Mouse (Mus musculus) liver, adult 2 months (tissue): ENCODE measurements around the gene Smurf2. TPM values are rescaled to one million over a fixed set of nuclear protein-coding genes. Genes with fewer than 3 reads are reported as not detected.

Source experiments
- DNase-seq: peaks from one replicate; pipeline ENCODE4 v3.0.0-alpha.2; 2011; ENCODE audit warnings: low read depth, low spot score; ENCODE audit errors: extremely low read depth
- H3K27ac ChIP-seq: fragments of 200-500 bp; replicated peaks from 2 replicates; pipeline ENCODE4 v1.5.1; 2012; ENCODE audit warnings: low read depth, mild to moderate bottlenecking, control low read depth, inconsistent platforms, low read length; ENCODE audit not compliant: insufficient read depth
- H3K27me3 ChIP-seq: fragments of 200-500 bp; 2 replicates; pipeline ENCODE4 v1.6.1; 2012; ENCODE audit warnings: mild to moderate bottlenecking, moderate library complexity, low read length, inconsistent platforms; ENCODE audit not compliant: control insufficient read depth, insufficient read depth
- H3K36me3 ChIP-seq: fragments of 200-500 bp; 2 replicates; pipeline ENCODE4 v1.6.1; 2012; ENCODE audit warnings: low read length, inconsistent platforms; ENCODE audit not compliant: control insufficient read depth, insufficient read depth
- H3K4me1 ChIP-seq: fragments of 200-500 bp; 2 replicates; pipeline ENCODE4 v1.6.1; 2011; ENCODE audit warnings: low read length; ENCODE audit not compliant: control insufficient read depth, insufficient read depth
- H3K4me3 ChIP-seq: fragments of 200-500 bp; 2 replicates; pipeline ENCODE4 v1.5.1; 2011; ENCODE audit warnings: low read depth, mild to moderate bottlenecking, control low read depth, low read length, moderate library complexity; ENCODE audit not compliant: insufficient read depth
- H3K79me2 ChIP-seq: fragments of 200-500 bp; 2 replicates; pipeline ENCODE4 v1.6.1; 2012; ENCODE audit warnings: inconsistent platforms, mild to moderate bottlenecking, low read length, moderate library complexity; ENCODE audit not compliant: control insufficient read depth, insufficient read depth
- H3K9ac ChIP-seq: fragments of 200-500 bp; 2 replicates; pipeline ENCODE4 v1.6.1; 2012; ENCODE audit warnings: low read depth, mild to moderate bottlenecking, control low read depth, inconsistent platforms, low read length
- CTCF ChIP-seq: fragments of 200-500 bp; IDR thresholded peaks from 2 replicates; pipeline ENCODE4 v1.5.1; 2011; ENCODE audit warnings: low read depth, low read length, control low read depth
- POLR2A ChIP-seq: fragments of 200-500 bp; IDR thresholded peaks from 2 replicates; pipeline ENCODE4 v1.6.1; 2011; ENCODE audit warnings: low read length, control low read depth; ENCODE audit not compliant: insufficient read depth; ENCODE audit errors: extremely low read depth
- WGBS: fragments of 180-500 bp; shearing (Covaris S2); methylation state at CpG from one replicate; pipeline ENCODE4 v1.1.7; 2018; 5-methylcytosine and 5-hydroxymethylcytosine counted together
- polyA plus RNA-seq: library from polyadenylated mRNA; depleted of rRNA; stranded (reverse); fragments of >200 nt; gene quantifications from 2 replicates; pipeline ENCODE4 v1.2.3, GENCODE M21; 2012
- total RNA-seq: library from RNA; depleted of rRNA; stranded (reverse); fragments of >200 nt; gene quantifications from 2 replicates; pipeline ENCODE4 v1.2.3, GENCODE M21; 2014

The Smurf2 gene
- total and polyA plus RNA-seq, 2 experiments = 7.2 to 29.9 TPM

DNA sequence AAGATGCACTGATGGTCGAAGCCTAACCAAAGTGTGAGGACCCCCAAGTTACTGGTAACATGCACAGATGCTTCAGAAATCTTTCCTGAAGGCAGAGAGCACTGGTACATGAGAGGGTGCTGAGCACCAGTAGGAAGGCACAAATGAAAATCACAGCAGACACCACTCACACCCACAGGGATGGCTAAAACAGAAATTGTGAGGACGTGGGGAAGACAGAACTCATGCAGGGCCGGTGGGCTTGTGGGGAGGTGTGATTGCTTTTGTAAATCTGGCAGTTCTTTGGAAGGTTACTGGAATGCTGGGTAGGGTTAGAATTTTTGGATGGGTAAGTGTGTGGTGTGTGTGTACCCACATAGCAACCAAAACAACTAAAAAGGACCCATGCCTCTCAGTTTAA, 103.4 kb downstream of the Smurf2 start:
- no peaks in the 10 kb centered on the region for H3K27me3 ChIP-seq

DNA sequence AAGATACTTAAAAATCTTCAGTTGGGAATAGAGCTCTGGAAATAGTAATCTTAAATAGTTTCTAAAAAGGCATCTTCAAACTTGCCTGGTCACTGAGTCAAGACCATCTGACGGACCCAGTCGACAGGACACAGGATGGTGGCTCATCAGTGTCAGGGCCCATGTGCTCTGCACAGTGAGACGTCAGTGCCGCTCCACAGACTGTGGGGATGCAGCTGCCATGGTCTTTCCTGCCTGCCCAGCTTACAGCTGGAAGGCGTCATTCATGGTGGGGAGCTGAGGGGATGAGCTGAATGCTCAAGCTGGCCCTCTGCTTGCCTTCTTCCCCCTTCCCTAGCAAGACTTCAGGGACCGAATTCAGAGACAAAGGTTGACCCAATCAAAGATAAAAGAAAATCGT, 104.2 kb downstream of the Smurf2 start:
- Histone ChIP-seq H3K27me3 (no peaks in the 10 kb centered on the region), H3K36me3 (peaks cover 31% of the 10 kb centered on the region), H3K27ac (no peak overlapping the region), H3K4me1 (peaks cover 13% of the 10 kb centered on the region), H3K79me2 (no peaks in the 10 kb centered on the region), H3K4me3 (no peak overlapping the region), H3K9ac (no peak overlapping the region)
- 90% methylated on average over 7 of the region's 7 CpGs for WGBS
- TF ChIP-seq CTCF (no peak), POLR2A (no peak)
- no peak for DNase-seq

More for the DNA sequence above, 103.4 kb downstream of the Smurf2 start:
- no peak overlapping the region for H3K27ac ChIP-seq
- no peaks in the 10 kb centered on the region for H3K79me2 ChIP-seq
- peaks cover 13% of the 10 kb centered on the region for H3K4me1 ChIP-seq
- no peak overlapping the region for H3K9ac ChIP-seq
- H3K36me3 ChIP-seq = peaks cover 32% of the 10 kb centered on the region
- no peak for DNase-seq
- H3K4me3 ChIP-seq = no peak overlapping the region
- TF ChIP-seq CTCF (no peak), POLR2A (no peak)
- 91% methylated on average over 3 of the region's 3 CpGs for WGBS

DNA sequence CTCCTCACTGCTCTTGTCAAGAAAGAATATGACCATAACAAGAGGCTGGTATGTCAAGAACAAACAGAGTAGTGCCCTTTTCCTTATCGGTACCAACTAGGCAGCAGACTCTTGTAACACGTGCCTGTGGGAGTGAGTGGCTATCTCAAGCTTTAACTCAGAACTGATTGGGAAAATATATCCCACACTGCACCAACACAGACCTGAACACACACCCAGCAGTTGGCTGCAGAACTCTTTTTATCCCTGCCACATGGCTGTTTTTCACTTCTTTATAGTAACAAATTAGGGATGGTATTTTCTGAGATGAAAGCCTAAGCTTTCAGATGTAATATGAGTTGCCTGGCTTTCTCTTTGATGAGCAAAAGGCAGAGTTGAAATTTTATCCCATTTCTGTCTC, 104.8 kb downstream of the Smurf2 start:
- Histone ChIP-seq H3K79me2 (no peaks in the 10 kb centered on the region), H3K9ac (no peak overlapping the region), H3K27ac (no peak overlapping the region), H3K4me3 (no peak overlapping the region), H3K36me3 (peaks cover 33% of the 10 kb centered on the region), H3K4me1 (peaks cover 13% of the 10 kb centered on the region), H3K27me3 (no peaks in the 10 kb centered on the region)
- 93% methylated on average over 2 of the region's 2 CpGs for WGBS
- DNase-seq = no peak
- TF ChIP-seq POLR2A (no peak), CTCF (no peak)

DNA sequence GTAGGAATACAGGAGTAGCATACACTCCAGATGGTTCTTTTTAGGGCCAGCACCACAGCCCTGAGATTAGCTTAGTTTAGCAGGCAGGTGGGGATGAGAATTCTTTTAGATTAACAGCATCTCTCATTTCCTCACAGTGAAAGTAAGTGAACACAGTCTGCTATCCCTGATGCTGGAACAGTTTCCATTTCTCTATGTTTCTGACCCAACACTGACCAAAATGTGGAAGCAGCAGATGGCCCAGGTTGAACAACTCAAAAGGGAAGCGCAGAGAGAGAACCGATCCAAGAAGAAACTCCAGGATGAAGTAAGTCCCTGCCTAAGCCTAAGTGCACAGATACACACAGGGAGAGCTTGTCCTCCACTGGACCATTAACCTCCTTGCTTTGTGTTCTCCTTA, 105.2 kb downstream of the Smurf2 start:
- 94% methylated on average over 2 of the region's 2 CpGs for WGBS

DNA sequence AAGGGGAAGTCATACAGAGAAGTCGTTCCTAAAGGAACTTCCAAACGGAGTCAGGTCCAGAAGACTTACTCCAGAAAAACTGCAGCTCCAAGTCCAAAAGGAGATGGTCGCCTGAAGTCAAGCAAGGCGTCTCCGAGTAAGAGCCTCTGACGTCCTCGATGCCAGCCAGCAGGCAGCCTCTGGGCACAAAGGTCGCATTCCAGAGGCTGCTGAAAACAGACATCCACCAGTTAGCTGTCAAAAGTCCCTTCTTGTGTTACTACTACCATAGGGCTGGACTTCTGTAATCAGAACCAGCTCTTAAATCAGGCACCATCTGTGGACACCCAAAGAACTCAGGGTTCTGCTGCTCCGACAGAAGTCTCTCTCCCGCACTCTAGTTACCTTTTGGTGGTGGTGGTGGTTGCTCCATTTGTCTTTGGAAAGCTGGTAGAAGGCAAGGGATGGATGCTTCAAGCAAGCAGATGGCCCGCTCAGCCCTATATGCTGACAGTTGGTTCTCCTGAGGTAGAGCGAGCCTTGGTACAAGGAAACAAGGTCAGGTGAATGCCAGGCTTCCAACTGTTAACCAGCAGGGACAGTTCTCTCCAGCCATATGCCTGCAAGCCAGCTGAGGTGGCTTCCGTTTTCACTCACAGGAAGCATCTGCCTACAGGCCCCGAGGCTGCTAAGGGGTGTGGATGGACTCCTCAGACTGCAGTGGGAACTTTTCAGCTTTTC, 105.8 kb downstream of the Smurf2 start:
- 74% methylated on average over 14 of the region's 14 CpGs for WGBS
- TF ChIP-seq POLR2A = no peak
- TF ChIP-seq CTCF = no peak
- Histone ChIP-seq H3K9ac (no peak overlapping the region), H3K4me1 (peaks cover 13% of the 10 kb centered on the region), H3K36me3 (peaks cover 30% of the 10 kb centered on the region), H3K79me2 (no peaks in the 10 kb centered on the region), H3K27me3 (no peaks in the 10 kb centered on the region), H3K27ac (no peak overlapping the region), H3K4me3 (no peak overlapping the region)
- peak; percentile 32 for DNase-seq

More for the DNA sequence above, 105.2 kb downstream of the Smurf2 start:
- DNase-seq = no peak
- no peaks in the 10 kb centered on the region for H3K27me3 ChIP-seq
- peaks cover 32% of the 10 kb centered on the region for H3K36me3 ChIP-seq
- H3K4me1 ChIP-seq = peaks cover 13% of the 10 kb centered on the region
- H3K27ac ChIP-seq = no peak overlapping the region
- TF ChIP-seq CTCF = no peak
- TF ChIP-seq POLR2A = no peak
- no peak overlapping the region for H3K9ac ChIP-seq
- no peaks in the 10 kb centered on the region for H3K79me2 ChIP-seq
- H3K4me3 ChIP-seq = no peak overlapping the region
